In the genomic region with DNA sequence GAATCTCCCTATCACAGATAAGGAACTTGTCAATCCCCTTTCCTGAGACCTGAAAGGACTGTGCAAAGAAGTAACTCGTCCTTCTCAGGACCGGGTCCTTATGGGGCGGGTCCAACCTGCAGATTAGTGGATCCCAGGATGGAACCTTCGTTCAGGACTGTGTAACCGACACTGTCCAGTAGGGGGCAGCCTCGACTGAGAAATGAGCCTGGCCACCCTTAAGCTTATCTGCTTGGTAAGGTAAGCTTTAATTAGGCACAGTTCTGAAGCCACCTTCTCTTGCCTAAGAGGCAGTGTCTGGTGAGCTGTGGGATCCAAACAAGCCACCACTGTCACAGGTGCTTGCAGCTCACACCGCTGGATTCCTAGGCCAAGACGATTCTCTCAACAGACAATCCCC, we compare ENCODE assay signal across 7 mouse cellular contexts. TPM values are rescaled to one million over a fixed set of nuclear protein-coding genes. Genes with fewer than 3 reads are reported as not detected.
DNase-seq lines count a peak whose midpoint lies in the region; ATAC-seq and TF ChIP-seq lines count a peak whose summit lies in the region.

No protein-coding gene starts in this region.

- H3K36me3 ChIP-seq in intestine, embryonic 14.5 days (ENCODE audit: control insufficient read depth, insufficient read depth, low read length), result no peaks in the 10 kb centered on the region

- no peak overlapping the region for H3K4me2 ChIP-seq in intestine, embryonic 14.5 days (ENCODE audit: low read length)

- no peak overlapping the region for H3K4me3 ChIP-seq in gastrocnemius, adult 2 months
- no peak overlapping the region for H3K4me3 ChIP-seq in intestine, embryonic 14.5 days (ENCODE audit: low read depth, low read length)

- WGBS in intestine, embryonic 14.5 days, result 14% methylated on average over 8 of the region's 8 CpGs

- no peak overlapping the region for H3K9ac ChIP-seq in intestine, embryonic 14.5 days (ENCODE audit: low read length)

- TF ChIP-seq CTCF in gastrocnemius, adult 2 months (IDR thresholded peaks at IDR 0.05), result peak; percentile 94

- peak; percentile 87 to 89 for DNase-seq in cerebellum, postnatal 25 days
- peak; percentile 82 for DNase-seq in gastrocnemius, adult 2 months
- DNase-seq in intestine, embryonic 14.5 days (ENCODE audit: low spot score), result peak; percentile 95
- peak; percentile 67 to 76 for DNase-seq in left cerebral cortex, postnatal 10 days (ENCODE audit: extremely low spot score in 1 of 2, low spot score in 2 of 2)
- DNase-seq in mesoderm, embryonic 11.5 days (ENCODE audit: low read depth, low spot score), result peak; percentile 79
- peak; percentile 58 for DNase-seq in skeletal muscle tissue, adult 2 months (ENCODE audit: low read depth, low spot score)

- no peaks in the 10 kb centered on the region for H3K9me3 ChIP-seq in intestine, embryonic 14.5 days (ENCODE audit: control insufficient read depth, low read length)

- no peaks in the 10 kb centered on the region for H3K4me1 ChIP-seq in intestine, embryonic 14.5 days (replicated peaks; ENCODE audit: control insufficient read depth, insufficient read depth, low read length)

- H3K27me3 ChIP-seq in intestine, embryonic 14.5 days (replicated peaks; ENCODE audit: control insufficient read depth, insufficient read depth, low read length), result no peaks in the 10 kb centered on the region

- ATAC-seq in activated CD4-positive, CD25-positive, alpha-beta regulatory T cell, adult 4 months, result peak; percentile 84
- peak; percentile 59; the same call in 1 of the 2 replicates for ATAC-seq in intestine, embryonic 14.5 days (replicated peaks; ENCODE audit: low FRiP score, low TSS enrichment, low read depth)

- H3K27ac ChIP-seq in gastrocnemius, adult 2 months, result no peak overlapping the region
- no peak overlapping the region for H3K27ac ChIP-seq in intestine, embryonic 14.5 days (ENCODE audit: low read depth)

- intact Hi-C loops in gastrocnemius, adult 2 months (cut with DNase I), result loop anchor here (1.0 to 5.0 kb wide), 4 partner anchors 79 to 207 kb away; no protein-coding TSS in a partner anchor
- intact Hi-C loops in left cerebral cortex, postnatal 10 days (cut with DNase I), result loop anchor here (1.0 to 5.0 kb wide), 3 partner anchors 79 to 147 kb away; no protein-coding TSS in a partner anchor

RNA-seq across cellular contexts. Expression of a gene that starts 24.8 kb away (rescaled TPM):
- polyA plus RNA-seq in activated CD4-positive, CD25-positive, alpha-beta regulatory T cell, adult 4 months (2017; shearing (Covaris generic)), result 1 to 10 TPM in 1 of 2 experiments, under 1 TPM in 1; 0.98 to 3.8 TPM
- total RNA-seq in gastrocnemius, adult 2 months (2021), result not detected
- polyA plus RNA-seq in intestine, embryonic 14.5 days (2014; fragmentation: Nextera tagmentation; extraction: Ambion mirVana), result 0.54 TPM in 1 of 2 replicates, not detected in the other
- total RNA-seq in left cerebral cortex, postnatal 10 days (2021), result not detected

RNA-seq across cellular contexts. Expression of a gene that starts 34.8 kb away (rescaled TPM):
- 10 to 100 TPM; 24.5 to 31.7 TPM for polyA plus RNA-seq in activated CD4-positive, CD25-positive, alpha-beta regulatory T cell, adult 4 months (2017; shearing (Covaris generic))
- 1 to 10 TPM; 4.3 to 7.4 TPM for total RNA-seq in gastrocnemius, adult 2 months (2021)
- polyA plus RNA-seq in intestine, embryonic 14.5 days (2014; fragmentation: Nextera tagmentation; extraction: Ambion mirVana), result 20.7 TPM in 2 replicates
- 10 to 100 TPM; 20.2 to 21.5 TPM for total RNA-seq in left cerebral cortex, postnatal 10 days (2021)
